Mouse (Mus musculus) CD4-positive, CD25-positive, alpha-beta regulatory T cell, adult 2 months (primary cell): ENCODE results near the gene Myt1l.

ENCODE experiments used
- DNase-seq: peaks from one replicate; pipeline ENCODE4 v3.0.0-alpha.2; 2012; ENCODE audit warnings: low read depth, low spot score

Myt1l gene

DNA sequence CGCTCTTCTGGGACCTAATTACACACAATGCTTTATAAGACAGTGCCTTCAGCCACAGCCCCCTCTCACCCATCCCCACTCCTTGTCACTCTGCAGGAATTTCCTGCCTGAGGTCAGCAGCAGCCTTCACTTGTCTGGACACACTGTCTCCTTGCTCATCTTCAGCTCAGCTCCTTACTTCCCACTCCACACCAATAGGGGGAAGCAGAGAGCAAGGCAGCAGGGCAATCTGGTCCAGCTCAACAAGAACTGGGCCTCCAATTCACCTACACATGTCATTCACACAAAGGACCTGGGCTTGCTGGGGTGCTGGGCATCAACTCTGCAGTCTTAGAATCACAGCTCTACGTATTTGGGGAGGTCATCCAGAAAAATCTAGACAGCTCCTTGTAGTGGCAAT lies 33.0 kb downstream of the Myt1l start:
- no peak for DNase-seq

DNA sequence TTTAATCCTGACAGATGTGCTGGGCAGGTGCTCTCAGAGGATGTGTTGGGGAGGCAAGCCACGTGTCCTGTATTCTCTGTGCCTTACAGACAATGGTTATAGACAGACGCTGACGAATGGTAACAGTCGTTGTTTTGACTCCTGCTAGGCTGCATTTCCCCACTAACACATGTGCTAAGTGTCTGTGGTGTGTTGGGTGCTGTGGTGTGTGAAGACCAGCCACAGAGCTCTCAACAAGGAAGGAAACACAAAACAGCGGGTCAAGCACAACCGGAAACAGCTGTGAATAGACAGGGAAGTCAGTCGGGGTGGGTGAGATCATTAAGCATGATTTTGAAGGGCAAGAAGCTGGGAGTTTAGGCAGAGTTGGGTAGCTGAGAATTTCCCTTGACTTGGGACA lies 41.1 kb downstream of the Myt1l start:
- no peak for DNase-seq

DNA sequence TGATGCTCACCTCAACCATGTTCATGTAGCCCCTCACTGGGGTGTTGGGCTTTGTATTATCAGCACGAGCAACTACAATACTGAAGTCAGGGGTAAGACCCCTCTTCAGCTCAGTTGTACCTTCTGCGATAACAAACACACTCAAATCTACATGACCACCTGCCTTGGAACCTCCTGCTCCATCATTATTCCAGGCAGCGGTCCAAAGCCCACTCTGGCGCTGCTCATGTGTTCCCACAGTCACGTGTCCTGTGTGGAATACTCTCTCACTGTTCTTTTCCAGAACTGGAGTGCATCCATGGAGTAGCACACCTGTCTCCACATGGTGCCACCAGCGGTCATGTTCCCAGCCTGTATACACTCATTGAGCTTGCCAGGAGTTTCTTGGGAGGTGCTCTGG lies 42.2 kb downstream of the Myt1l start:
- DNase-seq, result no peak

DNA sequence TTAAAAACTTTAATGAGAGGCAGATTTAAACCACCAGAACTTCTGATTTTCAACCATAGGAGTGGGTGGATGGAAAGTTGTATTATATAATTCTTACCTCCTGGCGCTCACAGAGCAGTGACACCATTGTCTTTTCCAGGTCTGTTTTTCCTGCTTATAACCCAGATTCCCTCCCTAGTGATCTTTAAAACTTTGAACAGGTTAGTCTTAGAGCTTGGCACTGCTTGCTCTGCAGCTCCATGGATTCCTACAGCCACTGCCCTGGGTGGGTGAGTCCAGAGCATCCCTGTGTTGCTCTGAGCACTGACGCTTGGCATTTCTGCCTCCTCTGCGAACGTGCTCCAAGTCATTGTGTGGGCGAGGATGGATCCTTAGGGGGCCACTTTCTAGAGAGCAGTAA lies 43.4 kb downstream of the Myt1l start:
- DNase-seq, result no peak

DNA sequence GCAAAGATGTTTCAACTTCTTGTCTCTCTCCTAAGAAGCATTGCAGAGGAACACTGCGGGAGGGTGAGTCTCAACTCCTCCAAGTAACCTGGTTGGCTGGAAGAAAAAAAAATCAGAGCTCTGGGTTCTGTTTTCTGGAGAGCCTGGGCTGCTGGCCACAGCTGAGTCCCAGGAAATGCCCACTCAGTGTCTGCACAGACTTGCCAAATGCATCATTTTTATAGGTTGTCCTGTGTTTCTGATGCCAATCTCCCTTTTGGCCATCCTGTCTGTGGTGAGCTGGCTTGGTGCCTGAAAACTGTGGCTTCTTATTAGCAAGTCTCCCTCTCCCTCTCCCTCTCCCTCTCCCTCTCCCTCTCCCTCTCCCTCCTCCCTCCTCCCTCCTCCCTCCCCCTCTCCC lies 65.6 kb downstream of the Myt1l start:
- no peak for DNase-seq

DNA sequence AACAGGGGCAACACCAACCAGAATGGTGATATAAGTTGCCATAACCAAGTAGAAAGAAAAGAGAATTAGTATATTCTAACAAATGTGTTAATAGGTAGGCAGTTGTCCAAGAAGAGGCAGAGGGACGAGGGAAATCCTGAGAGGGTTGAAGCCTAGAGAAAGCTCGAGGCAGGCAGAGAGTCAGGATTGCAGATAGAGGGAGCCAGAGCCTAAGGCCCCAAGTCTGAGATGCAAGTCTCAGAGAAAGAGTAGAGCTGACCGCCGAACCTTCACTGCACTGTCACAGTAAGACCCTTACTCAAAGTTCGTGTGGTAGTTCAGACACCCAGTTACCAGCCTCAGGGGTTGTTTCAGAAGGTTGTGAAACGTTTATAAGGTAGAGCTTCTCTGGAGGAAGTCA lies 71.7 kb downstream of the Myt1l start:
- no peak for DNase-seq

DNA sequence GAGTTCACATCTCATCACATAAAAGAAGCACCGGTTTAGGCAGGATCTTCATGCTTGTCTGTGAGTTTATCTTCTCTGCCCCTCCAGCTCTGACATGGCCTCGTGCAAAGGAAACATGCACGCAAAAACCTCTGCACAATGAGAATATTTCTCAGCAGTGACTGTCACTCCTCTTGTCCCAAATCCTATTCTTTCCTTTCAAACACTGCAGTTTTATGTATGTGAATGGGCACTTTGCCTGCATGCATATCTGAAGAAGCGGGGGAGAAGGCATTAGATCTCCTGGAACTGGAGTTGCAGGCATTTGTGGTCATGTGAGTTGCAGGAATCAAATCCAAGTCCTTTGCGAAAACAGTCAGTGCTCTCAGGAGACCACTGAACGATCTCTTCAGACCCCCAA lies 73.0 kb downstream of the Myt1l start:
- no peak for DNase-seq

DNA sequence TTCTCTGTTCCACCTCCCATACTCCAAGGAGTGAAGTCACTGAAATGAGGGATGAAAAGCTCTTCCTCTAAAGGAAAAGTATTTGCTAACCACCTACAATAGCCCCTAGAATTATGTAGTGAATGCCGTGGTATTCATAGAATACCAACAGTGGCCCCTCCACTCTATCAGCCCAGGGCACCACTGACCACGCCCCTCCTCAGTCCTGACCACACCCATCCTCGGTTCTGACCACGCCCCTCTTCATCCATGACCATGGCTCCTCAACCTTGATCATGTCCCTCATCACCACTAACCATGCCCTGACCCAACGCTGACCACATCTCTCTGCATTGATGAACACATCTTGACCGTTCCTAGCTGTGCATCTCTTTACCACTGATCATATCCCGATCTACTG lies 76.5 kb downstream of the Myt1l start:
- no peak for DNase-seq

DNA sequence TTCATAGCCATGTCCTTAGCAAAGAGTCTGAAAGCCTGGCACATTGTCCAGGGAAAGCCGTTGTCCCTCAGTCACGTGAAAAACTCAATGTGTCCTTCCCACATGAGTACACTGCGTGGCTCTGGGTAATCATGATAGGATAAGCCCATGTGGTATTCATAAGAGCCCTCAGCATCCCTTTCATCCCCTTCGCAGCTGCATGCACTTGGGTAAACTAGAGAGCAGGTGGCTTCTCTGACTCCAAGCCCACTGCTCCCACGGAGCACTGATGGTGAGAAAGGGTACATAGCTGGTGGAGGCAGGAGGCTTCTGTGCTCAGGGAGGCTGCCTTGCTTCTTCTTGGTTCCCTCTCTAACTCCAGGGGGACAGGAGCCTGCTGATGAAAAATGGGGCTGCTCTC lies 76.9 kb downstream of the Myt1l start:
- no peak for DNase-seq

DNA sequence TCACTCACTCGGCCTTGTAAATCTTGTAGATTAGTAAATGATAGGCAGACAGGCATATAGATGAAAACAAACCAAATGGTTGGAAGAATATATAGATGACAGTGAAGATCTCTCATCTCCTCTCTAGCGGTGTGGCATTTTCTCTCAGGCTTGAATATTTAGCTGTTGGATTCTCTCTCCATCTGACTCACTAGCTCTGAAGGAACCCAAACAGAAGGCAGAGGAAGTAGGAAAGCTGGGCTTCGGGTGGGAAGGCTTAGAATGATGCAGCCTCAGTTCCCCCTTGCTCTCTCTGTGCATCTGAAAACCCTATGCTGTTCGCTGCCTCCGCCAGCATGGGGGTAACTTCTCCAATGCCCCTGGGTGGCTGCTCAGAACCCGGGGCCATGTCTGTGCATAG lies 78.0 kb downstream of the Myt1l start:
- DNase-seq, result no peak

DNA sequence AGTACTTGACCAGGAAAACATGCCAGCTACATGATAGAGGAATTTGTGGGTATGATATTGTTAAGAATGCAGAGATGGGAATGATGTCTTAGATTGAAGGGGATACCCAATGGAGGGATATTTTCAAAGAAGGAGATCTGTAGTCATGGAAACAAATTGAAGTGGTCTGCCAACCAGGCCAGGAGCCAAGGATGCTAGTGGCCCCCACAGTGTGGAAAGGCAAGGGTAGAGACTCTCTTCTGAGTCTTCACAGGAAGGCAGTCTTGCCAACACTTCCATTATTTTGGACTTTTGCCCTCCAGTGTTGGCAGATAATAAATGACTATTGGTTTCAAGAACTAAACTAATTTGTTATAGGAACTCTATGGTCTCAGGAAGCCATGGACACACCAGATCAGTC lies 89.6 kb downstream of the Myt1l start:
- DNase-seq, result no peak

DNA sequence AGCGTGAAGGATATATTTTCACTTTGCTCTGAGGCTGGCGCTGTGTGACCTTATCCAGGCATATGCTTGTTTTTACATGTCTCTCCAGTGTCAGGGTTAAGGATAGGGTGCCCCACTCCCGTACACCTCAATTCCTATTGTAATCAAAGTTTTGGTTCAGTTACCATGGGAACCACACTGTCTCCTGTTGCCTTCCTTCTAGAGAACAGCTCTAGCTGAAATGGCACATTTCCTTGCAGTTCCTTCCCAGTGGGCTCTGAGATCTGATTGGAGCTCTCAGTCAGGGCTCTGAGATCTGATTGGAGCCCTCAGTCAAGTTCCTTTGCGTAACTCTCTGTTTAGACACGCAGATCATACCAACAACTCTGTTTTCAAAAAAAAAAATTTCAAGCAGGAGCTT lies 93.3 kb downstream of the Myt1l start:
- no peak for DNase-seq

DNA sequence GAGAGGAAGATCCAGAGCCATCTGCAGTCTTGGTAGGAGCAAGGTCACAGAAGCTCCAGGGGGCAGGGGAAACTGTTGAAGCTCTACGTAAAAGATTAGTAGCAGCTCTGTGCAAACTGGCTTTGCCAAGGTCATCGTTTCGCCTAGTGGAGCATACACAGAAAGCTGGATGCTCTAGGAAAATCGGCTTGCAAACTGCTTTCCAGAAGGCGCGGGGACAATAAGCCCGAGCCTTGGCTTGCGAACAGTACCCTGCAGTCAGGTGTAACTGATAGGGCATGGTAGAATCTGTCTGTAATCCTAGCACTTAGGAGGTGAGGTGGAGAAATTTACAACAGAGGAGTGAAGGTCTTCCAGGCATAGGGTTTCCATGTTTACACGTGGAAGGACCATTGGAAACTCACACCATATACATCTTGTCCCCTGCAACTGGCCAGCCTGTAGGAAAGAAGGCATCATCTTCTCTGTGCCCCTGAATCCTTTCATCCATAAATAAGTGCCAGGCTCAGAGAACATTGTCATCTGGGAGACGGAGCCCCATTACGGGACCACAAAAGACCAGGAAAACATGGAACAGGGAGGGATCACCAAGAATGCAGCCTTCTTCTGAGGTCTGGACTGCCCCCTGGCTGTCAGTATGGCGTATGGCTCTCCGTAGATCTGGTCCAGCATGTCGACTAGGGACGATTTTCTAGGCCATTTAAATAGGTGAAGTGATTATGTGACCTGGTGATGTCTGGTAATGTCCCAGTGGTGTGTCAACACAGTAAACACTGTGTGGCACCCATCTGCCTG lies 100.0 kb downstream of the Myt1l start:
- DNase-seq, result no peak

DNA sequence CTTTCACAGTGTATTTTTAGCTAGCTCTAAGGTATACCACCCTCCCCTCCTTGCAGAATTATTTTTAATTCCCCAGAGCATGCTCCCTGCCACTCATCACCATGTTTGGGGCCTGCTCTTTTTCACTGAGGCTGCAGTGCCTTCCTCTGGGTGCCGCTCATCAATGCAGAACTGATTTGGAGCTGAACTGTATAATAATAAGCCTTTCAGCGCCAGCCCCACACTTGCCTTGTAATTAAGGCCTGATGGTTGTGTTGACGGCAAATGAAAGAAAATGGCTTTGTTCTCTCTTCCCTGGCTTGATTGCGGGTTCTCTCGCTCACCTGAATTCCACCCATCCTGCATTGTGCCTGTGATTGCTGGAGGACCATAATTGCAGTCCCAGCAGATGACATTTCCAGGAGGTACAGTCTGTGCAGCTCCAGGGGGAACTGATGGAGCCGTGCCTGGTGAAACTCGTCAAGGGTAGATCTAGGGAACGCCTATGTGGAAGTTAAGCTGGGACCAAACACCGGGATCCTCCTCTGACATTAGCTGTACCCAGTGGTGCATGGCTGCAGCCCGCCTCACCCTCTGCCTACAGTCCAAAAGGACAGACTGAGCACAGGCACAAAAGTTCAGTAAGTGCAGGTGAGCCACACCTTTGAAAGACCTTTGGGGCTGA lies 101.8 kb downstream of the Myt1l start:
- DNase-seq, result no peak

DNA sequence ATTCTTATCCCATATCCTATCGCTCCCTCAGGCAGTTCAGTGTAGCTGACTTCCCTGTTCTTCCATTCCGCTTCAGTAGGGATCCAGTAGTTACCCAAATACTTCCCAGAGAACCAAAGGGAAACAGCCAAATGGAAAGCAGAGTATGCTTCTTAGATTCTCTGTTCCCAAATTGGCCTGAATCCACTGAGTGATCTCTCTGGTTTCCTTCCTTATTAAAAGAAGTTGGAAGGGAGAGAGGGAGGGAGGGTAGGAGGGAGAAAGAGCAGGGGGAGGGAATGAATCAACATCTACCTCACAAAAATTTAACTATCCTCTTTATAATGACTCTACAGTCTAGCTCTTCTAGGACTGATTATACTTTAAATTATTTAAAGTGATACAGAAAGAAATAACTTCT lies 106.3 kb downstream of the Myt1l start:
- DNase-seq, result no peak

DNA sequence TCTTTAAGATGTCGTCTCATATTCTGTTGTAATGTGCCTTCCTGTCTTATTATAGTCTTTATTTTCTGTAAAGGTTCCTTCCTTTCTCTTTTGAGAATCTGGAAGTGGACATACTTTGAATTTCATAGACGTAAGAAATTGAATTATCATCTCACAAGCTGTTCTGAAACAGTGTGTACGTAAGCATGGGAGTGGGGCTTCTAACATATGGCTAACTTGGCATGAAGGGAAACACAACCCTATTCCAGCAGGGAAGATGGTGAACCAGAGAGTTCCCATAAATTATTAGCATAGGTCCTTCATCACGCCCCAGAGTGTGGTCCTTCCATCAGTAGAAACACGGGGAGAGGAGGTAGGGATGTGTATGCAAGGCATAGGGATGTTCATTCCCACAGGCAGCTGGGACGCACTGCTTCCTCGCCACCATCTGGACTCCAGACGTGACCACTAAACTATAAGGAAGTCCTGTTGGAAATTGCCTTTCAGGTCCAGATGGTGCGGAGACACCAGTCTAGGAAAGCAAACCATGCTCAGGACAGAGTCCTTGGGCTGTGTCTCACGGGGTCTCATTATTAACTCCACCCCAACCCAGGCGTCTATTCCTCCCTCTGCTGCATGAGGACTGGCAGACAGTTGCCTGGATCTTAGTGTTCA lies 111.5 kb downstream of the Myt1l start:
- no peak for DNase-seq

DNA sequence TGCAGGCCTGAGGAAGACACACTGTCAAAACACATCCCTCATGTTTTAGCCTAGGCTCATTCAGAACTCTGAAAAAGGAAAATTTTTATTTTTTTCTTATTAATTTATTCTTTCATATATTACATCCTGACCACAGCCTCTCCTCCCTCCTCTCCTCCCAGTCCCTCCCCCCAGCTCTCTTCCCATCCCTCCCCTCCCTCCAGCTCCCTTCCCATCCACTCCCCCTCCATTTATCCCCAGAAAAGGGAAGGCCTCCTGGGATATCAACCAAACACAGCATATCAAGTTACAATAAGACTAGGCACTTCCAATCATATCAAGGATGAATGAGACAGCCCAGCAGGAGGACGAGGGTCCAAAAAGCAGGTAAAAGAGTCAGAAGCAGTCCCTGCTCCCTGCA lies 112.0 kb downstream of the Myt1l start:
- no peak for DNase-seq

DNA sequence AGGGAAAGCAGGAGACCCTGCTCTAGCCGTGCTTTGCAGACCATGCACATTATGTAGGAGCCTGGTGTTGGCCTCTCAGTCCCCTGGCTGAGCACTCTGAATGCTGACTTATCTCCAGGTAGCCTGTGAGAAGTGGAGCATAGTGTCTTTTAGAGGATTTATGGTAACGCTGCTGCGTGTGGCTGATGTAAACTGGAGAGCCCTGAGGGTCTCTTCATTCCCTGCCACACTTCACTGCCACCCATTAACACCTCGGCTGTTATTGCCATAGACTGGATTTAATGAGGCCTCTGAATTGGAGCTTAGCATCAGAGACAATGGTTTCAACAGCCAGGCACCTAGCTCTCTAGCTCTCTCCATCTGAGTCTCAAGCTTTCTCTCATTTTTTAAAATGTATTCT lies 114.7 kb downstream of the Myt1l start:
- DNase-seq, result no peak

DNA sequence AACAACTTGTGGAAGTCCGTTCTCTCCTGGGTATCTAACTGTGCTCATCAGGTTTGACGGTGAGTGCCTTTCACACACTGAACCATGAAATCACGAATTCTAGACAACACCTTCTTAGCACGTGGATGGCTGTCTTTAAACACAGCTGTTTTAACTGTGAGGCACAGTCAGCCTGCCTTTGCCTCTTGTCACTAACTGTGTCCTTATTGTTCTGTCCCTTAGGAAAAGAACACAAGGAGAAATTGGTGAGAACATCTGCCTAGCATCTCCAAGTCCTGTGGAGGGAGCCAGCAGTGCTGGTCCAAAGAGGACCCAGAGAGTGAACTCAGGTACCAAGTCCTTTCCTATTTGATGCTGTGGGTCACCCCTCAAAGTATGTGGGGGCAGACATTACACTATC lies 115.9 kb downstream of the Myt1l start:
- DNase-seq, result no peak

DNA sequence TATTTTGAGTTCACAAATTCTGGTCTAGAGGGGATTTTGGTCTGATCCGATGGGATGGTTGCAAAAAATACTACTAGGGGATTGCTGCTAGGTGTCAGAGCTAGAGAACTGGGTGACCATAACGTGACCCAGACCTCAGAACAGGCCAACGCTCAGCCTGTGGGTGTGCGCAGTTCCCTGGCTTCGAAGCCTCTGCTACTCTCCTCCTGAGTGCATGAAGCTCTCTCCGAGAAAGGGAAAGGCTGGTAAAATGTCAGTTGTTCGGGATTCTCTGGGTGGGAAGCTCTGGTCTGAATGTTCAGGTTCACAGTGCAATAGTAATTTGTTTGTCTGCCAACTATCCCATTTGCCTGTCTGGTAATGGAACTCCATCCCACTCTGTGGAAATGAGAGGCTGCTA lies 116.5 kb downstream of the Myt1l start:
- no peak for DNase-seq

DNA sequence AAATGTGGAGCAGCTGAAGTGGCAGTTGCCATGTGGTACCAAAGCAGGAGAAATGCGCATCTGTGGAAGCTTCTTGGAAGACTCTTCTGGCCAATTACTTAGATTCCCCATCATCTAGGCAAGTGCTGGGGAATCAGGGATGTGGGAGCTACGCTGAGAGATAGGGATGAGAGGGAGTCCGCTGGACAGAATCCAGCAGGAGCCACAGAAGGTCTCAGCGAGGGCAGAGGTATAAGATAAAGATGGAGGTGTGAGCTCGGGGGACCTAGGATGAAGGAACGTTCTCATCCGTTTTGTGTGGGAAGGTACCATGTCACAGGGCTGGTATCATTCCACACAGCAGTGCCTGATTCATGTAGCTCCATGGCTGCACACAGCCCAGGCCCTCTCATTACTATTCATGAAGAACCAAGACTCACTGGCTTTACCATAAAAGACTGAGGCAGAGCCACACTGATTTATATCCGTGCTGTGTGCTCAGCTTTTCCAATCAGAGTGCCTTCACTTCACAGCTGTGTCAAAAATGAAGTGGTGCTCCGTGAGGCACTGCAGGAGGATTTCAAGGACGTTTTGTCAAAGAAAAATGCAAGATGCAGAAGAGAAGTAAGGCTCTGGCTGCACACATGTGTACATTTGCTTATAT lies 121.4 kb downstream of the Myt1l start:
- no peak for DNase-seq

DNA sequence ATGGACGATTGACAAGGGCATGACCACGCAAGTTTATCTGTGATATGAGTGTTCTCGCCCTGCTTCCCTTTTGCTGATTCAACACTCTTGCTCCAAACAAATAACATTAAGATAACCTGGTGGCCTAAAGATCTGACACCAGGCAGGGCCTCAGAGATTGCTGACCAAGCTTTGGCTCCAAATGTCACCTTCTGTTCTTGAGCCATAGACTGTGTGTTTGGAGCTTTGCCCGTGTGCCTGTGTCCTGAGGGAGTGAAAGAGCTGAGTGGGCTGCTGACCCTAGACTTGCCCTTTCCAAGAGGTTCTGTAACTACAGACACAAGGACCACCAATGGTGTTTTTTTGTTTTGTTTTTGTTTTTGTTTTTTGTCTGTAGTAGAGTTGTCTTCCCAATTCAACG lies 124.3 kb downstream of the Myt1l start:
- DNase-seq, result no peak

DNA sequence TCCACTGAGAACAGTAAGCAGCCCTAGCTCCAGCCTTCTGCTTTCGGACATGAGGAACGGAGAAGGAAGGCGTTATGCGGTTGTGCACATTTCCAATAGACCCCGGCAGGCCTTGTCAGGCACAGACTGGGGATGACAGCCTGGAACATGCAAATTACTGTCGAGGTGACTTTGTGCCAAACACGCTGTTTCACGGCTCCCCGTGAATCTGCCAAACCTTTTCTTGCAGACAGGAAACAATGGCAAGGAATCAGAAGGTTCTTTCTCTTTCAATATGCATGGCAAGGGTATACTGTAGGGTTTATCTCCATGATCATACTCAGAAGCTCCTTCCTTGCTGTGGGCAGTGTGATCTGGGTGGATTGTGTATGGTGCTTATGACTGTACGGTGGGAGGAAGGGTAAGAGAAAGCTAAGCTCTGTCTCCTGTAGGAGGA lies 127.0 kb downstream of the Myt1l start:
- no peak for DNase-seq
